Mouse (Mus musculus) forebrain, embryonic 14.5 days (tissue): ENCODE measurements around the gene Adipoq. TPM values are rescaled to one million over a fixed set of nuclear protein-coding genes. Genes with fewer than 3 reads are reported as not detected.

Experiments
- ATAC-seq: fragments of 200-750 bp; cut with Nextera tagmentation; 2 replicates; pipeline ENCODE4 v1.8.0; 2017; ENCODE audit warnings: mild to moderate bottlenecking, moderate library complexity
- DNase-seq: peaks from one replicate; pipeline ENCODE4 v3.0.0-alpha.2; 2015; ENCODE audit warnings: low spot score
- H3K27ac ChIP-seq: fragments of 300-500 bp; sonication (generic); 2 replicates; pipeline ENCODE4 v1.5.1; 2014; ENCODE audit warnings: low read depth, mild to moderate bottlenecking, control low read depth, low read length, moderate library complexity
- H3K27me3 ChIP-seq: fragments of 300-500 bp; sonication (generic); replicated peaks from 2 replicates; pipeline ENCODE4 v1.6.1; 2014; ENCODE audit warnings: low read length, control low read depth, mixed read lengths; ENCODE audit not compliant: control insufficient read depth, insufficient read depth
- H3K36me3 ChIP-seq: fragments of 300-500 bp; sonication (generic); 2 replicates; pipeline ENCODE4 v1.6.1; 2014; ENCODE audit warnings: low read length, control low read depth; ENCODE audit not compliant: control insufficient read depth, insufficient read depth
- H3K4me1 ChIP-seq: fragments of 300-500 bp; sonication (generic); 2 replicates; pipeline ENCODE4 v1.6.1; 2014; ENCODE audit warnings: antibody characterized with exemption, low read length, control low read depth; ENCODE audit not compliant: control insufficient read depth, insufficient read depth
- H3K4me2 ChIP-seq: fragments of 300-500 bp; sonication (generic); 2 replicates; pipeline ENCODE4 v1.6.1; 2014; ENCODE audit warnings: mild to moderate bottlenecking, control low read depth, low read length
- H3K4me3 ChIP-seq: fragments of 300-500 bp; sonication (generic); 2 replicates; pipeline ENCODE4 v1.5.1; 2014; ENCODE audit warnings: low read depth, low read length, control low read depth
- H3K9ac ChIP-seq: fragments of 300-500 bp; sonication (generic); 2 replicates; pipeline ENCODE4 v1.6.1; 2014; ENCODE audit warnings: mild to moderate bottlenecking, low read length, control low read depth, moderate library complexity
- H3K9me3 ChIP-seq: fragments of 300-500 bp; sonication (generic); replicated peaks from 2 replicates; pipeline ENCODE4 v1.6.1; 2016; ENCODE audit warnings: low read length, control low read depth, mixed read lengths; ENCODE audit not compliant: control insufficient read depth
- WGBS: fragments of 180-500 bp; shearing (Covaris S2); extraction: QIAGEN DNeasy Blood & Tissue Kit; methylation state at CpG from one replicate; pipeline ENCODE4 v1.1.7; 2014; 5-methylcytosine and 5-hydroxymethylcytosine counted together
- polyA plus RNA-seq: library from polyadenylated mRNA; unstranded; fragments of >200 nt; fragmentation: Nextera tagmentation; extraction: Ambion mirVana; gene quantifications from 2 replicates; pipeline ENCODE4 v1.2.1, GENCODE M21; 2014

The Adipoq gene
- polyA plus RNA-seq, 1 experiment from 2014 or later = not detected

DNA sequence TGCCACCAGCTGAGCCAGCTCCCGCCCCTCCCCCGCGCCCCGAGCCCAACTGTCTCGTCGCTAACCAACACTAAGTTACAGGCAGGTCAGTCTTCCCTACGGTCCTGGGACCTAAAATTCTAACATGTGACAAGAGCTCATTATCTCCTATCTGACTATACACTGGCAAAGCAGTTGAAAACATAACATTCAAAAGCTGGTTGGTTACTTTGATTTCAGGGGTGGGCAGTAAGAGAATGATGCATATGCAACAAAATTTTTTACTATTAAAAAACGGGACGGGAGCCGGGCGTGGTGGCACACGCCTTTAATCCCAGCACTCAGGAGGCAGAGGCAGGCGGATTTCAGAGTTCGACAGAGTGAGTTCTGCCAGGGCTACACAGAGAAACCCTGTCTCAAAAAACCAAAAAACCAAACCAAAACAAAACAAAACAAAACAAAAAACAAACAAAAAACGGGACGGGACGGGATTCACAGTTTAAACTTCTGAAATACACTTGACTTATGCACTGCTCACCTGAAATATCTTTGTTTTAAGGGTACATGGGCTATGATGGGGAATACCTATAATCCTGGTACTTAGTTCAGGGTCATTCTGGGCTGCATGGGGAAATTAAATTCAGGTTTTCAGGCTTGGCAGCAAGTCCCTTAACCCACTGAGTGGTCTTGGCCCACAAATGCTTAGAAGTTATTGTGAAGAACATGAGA, 43.1 kb upstream of the Adipoq start:
- peaks cover 7% of the 10 kb centered on the region; the same call in 1 of the 2 replicates for H3K27me3 ChIP-seq
- no peaks in the 10 kb centered on the region for H3K4me1 ChIP-seq
- H3K9me3 ChIP-seq = no peaks in the 10 kb centered on the region
- H3K4me2 ChIP-seq = peak overlapping the region; percentile 37
- no peak overlapping the region for H3K4me3 ChIP-seq
- 42% methylated on average over 17 of the region's 17 CpGs for WGBS
- H3K36me3 ChIP-seq = no peaks in the 10 kb centered on the region
- DNase-seq (no peak), ATAC-seq (no peak)
- peak overlapping the region; percentile 32; the same call in 1 of the 2 replicates for H3K9ac ChIP-seq
- H3K27ac ChIP-seq = no peak overlapping the region

DNA sequence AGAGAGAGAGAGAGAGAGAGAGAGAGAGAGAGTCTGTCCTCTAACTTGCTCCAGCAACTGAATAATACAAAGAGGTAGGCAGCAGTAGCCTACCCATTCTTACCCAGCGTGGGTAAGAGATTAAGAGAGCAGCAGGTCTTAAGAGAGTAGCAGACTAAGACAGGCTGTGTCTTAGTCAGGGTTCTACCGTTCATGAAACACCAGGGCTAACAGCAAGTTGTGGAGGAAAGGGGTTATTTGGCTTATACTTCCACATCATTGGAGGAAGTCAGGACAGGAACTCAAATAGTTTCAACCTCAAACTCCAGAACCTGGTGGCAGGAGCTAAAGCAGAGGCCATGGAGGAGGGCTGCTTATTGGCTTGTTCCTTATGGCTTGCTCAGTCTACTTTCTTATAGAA, 42.5 kb upstream of the Adipoq start:
- ATAC-seq (no peak), DNase-seq (no peak)
- Histone ChIP-seq H3K4me1 (peaks cover under 1% of the 10 kb centered on the region; the same call in 1 of the 2 replicates), H3K36me3 (peaks cover 6% of the 10 kb centered on the region), H3K9ac (no peak overlapping the region), H3K4me2 (no peak overlapping the region), H3K4me3 (no peak overlapping the region), H3K27me3 (peaks cover 7% of the 10 kb centered on the region; the same call in 1 of the 2 replicates), H3K27ac (no peak overlapping the region), H3K9me3 (no peaks in the 10 kb centered on the region)
- 51% methylated on average over 2 of the region's 2 CpGs for WGBS

DNA sequence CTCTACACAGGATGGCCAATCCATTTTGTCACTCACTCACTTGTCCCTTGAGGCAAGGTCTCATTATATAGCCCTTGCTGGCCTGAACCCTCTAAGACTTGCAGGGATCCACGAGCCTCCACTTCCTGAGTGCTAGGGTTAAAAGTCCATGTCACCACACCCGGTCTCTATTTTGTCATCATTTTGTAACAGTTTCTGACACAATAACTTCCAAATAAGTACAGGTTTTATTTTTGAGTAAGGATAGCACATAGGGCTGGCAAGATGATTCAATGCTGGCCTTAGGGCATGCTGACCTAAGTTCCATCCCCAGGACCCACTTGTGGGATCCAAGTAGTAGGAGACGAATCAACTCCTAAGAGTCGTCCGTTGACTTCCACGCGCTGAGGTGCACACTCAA, 40.2 kb upstream of the Adipoq start:
- Histone ChIP-seq H3K9ac (no peak overlapping the region), H3K4me3 (no peak overlapping the region), H3K27me3 (no peaks in the 10 kb centered on the region), H3K27ac (no peak overlapping the region), H3K9me3 (no peaks in the 10 kb centered on the region), H3K4me2 (no peak overlapping the region), H3K36me3 (peaks cover 28% of the 10 kb centered on the region), H3K4me1 (peaks cover 14% of the 10 kb centered on the region)
- no peak for DNase-seq
- 88% methylated on average over 7 of the region's 7 CpGs for WGBS
- no peak for ATAC-seq

DNA sequence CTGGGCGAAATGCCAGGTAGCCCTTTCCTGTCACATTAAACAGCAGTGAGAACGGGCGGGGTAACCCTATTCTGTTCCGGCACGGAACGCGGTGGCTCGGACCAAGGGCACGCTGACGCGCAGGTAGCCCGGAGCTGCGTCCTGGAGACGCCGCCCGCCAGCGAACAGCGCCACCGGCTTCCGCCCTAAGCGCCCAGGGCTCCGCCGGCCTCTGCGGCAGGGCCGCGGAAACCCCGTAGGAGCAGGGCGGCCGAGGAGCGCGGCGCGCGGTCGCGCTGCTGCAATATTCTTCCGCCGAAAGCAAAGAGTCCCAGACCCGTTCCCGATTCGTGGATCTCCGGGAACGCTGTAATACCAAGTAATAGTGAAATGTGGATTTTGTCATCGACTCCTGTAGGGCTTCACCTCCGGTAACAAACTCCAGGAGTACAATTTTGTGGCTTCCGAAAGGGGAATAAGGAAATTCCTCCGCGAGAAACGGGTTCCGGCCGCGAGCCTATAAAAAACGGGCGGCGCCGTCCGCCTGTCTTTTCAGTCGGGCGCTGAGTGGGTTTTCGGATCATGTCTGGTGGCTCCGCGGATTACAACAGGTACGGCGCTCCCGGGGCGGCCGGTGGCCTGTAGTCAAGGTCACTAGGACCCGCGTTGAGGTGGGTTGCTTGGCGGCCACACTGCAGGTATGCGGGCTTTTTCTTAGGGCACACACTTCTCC, 38.9 kb upstream of the Adipoq start, which contains the start of gene Eif4a2:
Eif4a2 (plus strand) TSS at position 214 of the 712 bp plus-strand sequence.
- no peaks in the 10 kb centered on the region for H3K27me3 ChIP-seq
- H3K4me1 ChIP-seq = peaks cover 19% of the 10 kb centered on the region
- peak; percentile 92 for ATAC-seq
- DNase-seq = peak; percentile 94
- H3K9ac ChIP-seq = peak within 1 kb of the TSS; percentile 100
- H3K4me3 ChIP-seq = peak within 1 kb of the TSS; percentile 78
- peaks cover 40% of the 10 kb centered on the region for H3K36me3 ChIP-seq
- under 1% methylated on average over 71 of the region's 71 CpGs for WGBS
- H3K4me2 ChIP-seq = peak within 1 kb of the TSS; percentile 97
- no peaks in the 10 kb centered on the region for H3K9me3 ChIP-seq
- peak within 1 kb of the TSS; percentile 95 for H3K27ac ChIP-seq

DNA sequence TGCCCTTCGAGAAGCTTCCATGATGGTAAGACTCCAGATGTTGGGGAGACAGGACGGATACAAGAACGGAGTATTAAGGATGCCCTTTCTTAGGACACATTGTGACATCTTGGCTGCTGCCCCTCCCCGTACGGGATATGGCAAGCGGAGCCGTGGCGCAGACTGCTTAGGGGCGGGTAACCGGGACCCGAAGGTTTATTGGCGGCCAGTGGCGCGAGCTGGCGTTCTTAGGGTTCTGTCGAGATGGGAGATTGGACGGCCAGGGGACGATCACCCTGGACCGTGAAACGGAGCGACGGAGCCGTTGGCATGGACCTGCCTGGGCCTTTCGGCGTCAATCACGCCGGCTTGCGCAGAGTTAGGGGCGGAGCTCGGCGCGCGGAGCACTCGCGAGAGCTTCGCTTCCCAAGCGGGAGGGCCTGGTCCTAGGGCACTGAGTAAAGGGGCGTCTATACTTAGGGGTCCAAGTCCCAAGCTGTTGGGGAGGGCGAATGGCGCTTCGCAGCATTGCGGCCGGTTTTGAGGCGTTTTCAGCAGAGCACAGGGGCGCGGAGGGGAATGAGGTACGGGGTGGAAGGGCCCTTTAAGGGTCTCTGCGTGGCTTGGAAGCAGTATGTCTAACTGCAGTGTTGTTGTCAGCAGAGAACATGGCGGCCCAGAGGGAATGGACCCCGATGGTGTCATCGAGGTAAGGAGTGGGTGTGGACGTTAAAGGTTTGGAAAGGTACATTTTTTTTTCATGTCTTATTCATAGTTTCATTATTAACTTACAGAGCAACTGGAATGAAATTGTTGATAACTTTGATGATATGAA, 38.2 kb upstream of the Adipoq start:
- peak; percentile 92 for DNase-seq
- Histone ChIP-seq H3K4me1 (peaks cover 19% of the 10 kb centered on the region), H3K36me3 (peaks cover 48% of the 10 kb centered on the region), H3K9me3 (no peaks in the 10 kb centered on the region), H3K27me3 (no peaks in the 10 kb centered on the region), H3K27ac (peak overlapping the region; percentile 95), H3K4me2 (peak overlapping the region; percentile 97), H3K9ac (peak overlapping the region; percentile 100), H3K4me3 (peak overlapping the region; percentile 78)
- ATAC-seq = peak; percentile 90
- WGBS = under 1% methylated on average over 52 of the region's 52 CpGs

DNA sequence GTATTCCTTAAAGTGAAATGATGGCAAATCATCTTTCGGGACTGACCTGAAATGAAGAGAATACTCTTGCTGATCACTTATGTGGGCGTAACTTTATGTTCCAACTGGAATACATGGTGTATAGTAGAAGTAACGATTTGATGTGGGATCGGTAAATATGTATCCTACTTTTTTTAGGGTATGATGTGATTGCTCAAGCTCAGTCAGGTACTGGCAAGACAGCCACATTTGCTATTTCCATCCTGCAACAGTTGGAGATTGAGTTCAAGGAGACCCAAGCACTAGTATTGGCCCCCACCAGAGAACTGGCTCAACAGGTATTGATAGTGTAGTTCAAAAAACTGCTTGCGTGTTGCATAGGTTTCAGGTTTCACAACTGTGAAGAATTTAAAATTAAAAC, 37.4 kb upstream of the Adipoq start:
- Histone ChIP-seq H3K9ac (peak overlapping the region; percentile 100), H3K9me3 (no peaks in the 10 kb centered on the region), H3K4me2 (peak overlapping the region; percentile 97), H3K27ac (no peak overlapping the region), H3K4me3 (peak overlapping the region; percentile 78), H3K27me3 (no peaks in the 10 kb centered on the region), H3K36me3 (peaks cover 52% of the 10 kb centered on the region), H3K4me1 (peaks cover 19% of the 10 kb centered on the region)
- ATAC-seq (no peak), DNase-seq (no peak)
- 8% methylated on average over 5 of the region's 5 CpGs for WGBS

DNA sequence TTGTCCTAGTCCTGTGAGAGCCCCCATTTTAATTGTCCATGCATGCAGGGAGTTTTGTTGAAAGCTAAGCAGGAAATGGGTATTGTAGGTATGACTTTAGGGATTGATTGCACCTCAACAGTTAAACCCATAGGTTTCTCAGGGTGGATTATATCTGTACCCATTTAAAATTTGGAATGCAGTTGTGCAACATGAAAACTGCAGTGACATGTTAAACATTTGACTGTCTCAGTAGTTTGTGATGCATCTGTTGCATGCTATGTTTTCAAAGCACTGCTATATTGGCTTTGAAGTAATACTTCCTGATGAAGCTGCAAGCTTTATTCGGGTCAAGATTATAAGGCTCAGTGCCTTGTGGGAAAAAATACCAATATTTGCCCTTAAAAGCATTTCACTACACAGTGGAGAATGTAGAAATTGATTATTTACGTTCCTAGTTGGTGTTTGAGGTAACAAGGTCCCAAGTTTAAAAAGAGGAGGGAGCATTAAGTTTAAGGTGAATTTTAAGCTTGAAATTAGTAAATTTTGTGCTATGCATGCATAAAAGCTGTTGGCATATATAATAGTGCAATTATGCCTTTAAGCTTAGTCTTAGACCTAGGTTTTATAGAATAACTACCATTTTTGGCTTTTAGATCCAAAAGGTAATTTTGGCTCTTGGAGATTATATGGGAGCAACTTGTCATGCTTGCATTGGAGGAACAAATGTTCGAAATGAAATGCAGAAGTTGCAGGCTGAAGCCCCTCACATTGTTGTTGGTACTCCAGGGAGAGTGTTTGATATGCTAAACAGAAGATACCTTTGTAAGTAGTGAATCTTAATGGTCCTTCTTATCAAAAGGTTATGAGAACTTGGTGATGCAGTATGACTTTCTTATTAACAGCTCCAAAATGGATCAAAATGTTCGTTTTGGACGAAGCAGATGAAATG, 36.7 kb upstream of the Adipoq start:
- H3K9ac ChIP-seq = peak overlapping the region; percentile 100
- H3K4me2 ChIP-seq = peak overlapping the region; percentile 97
- no peak overlapping the region for H3K27ac ChIP-seq
- no peaks in the 10 kb centered on the region for H3K27me3 ChIP-seq
- peaks cover 59% of the 10 kb centered on the region for H3K36me3 ChIP-seq
- ATAC-seq = no peak
- 57% methylated on average over 5 of the region's 5 CpGs for WGBS
- DNase-seq = no peak
- no peaks in the 10 kb centered on the region for H3K9me3 ChIP-seq
- peak overlapping the region; percentile 78 for H3K4me3 ChIP-seq
- peaks cover 19% of the 10 kb centered on the region for H3K4me1 ChIP-seq

DNA sequence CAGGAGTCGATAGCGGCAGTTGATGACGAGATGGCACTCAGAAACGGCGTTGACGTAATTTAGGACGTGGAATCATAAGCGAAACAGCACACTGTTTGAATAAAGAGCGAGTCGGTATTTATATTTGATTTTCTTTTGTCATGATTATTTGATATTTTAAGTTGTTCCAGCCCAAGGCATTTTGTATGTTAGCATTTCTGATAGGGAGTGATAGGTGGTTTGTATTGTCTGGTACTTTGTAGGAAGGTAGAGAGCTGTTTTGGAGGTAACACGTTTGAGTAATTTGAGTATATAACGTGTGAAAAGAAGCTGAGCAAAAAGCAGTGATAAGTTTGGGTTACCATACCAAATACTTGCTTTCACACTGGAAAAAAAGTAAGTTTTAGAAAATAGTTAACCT, 34.0 kb upstream of the Adipoq start:
- Histone ChIP-seq H3K4me2 (no peak overlapping the region), H3K9ac (no peak overlapping the region), H3K27ac (no peak overlapping the region), H3K27me3 (no peaks in the 10 kb centered on the region), H3K4me3 (no peak overlapping the region), H3K9me3 (no peaks in the 10 kb centered on the region), H3K4me1 (peaks cover 19% of the 10 kb centered on the region), H3K36me3 (peaks cover 78% of the 10 kb centered on the region)
- 77% methylated on average over 12 of the region's 12 CpGs for WGBS
- no peak for DNase-seq
- no peak for ATAC-seq
